Mouse (Mus musculus) midbrain, postnatal 0 days (tissue): ENCODE data around the gene Plaur. TPM values are rescaled to one million over a fixed set of nuclear protein-coding genes. Genes with fewer than 3 reads are reported as not detected.

Experiments used
- ATAC-seq: fragments of 200-750 bp; cut with Nextera tagmentation; 2 replicates; pipeline ENCODE4 v1.8.0; 2017; ENCODE audit warnings: moderate number of reproducible peaks, mild to moderate bottlenecking, moderate TSS enrichment, moderate library complexity; ENCODE audit not compliant: low FRiP score
- DNase-seq: peaks from one replicate; pipeline ENCODE4 v3.0.0-alpha.2; 2015; ENCODE audit warnings: low spot score
- H3K27ac ChIP-seq: fragments of 300-500 bp; sonication (generic); 2 replicates; pipeline ENCODE4 v1.5.1; 2014; ENCODE audit warnings: low read depth, mild to moderate bottlenecking, low read length, mixed read lengths
- H3K27me3 ChIP-seq: fragments of 300-500 bp; sonication (generic); 2 replicates; pipeline ENCODE4 v1.6.1; 2014; ENCODE audit warnings: low read length, control low read depth, mixed read lengths; ENCODE audit not compliant: insufficient read depth
- H3K36me3 ChIP-seq: fragments of 300-500 bp; sonication (generic); 2 replicates; pipeline ENCODE4 v1.6.1; 2014; ENCODE audit warnings: low read length, control low read depth, mixed read lengths; ENCODE audit not compliant: insufficient read depth
- H3K4me1 ChIP-seq: fragments of 300-500 bp; sonication (generic); 2 replicates; pipeline ENCODE4 v1.6.1; 2014; ENCODE audit warnings: mild to moderate bottlenecking, control low read depth, antibody characterized with exemption, low read length, mixed read lengths; ENCODE audit not compliant: insufficient read depth
- H3K4me2 ChIP-seq: fragments of 300-500 bp; sonication (generic); 2 replicates; pipeline ENCODE4 v1.6.1; 2014; ENCODE audit warnings: low read depth, mild to moderate bottlenecking, low read length, mixed read lengths; ENCODE audit not compliant: poor library complexity, severe bottlenecking
- H3K4me3 ChIP-seq: fragments of 300-500 bp; sonication (generic); 2 replicates; pipeline ENCODE4 v1.5.1; 2014; ENCODE audit warnings: low read depth, mild to moderate bottlenecking, low read length, moderate library complexity
- H3K9ac ChIP-seq: fragments of 300-500 bp; sonication (generic); replicated peaks from 2 replicates; pipeline ENCODE4 v1.6.1; 2014; ENCODE audit warnings: mild to moderate bottlenecking, low read length, moderate library complexity, mixed read lengths; ENCODE audit not compliant: poor library complexity, severe bottlenecking
- H3K9me3 ChIP-seq: fragments of 300-500 bp; sonication (generic); 2 replicates; pipeline ENCODE4 v1.6.1; 2016; ENCODE audit warnings: low read length, control low read depth
- CTCF ChIP-seq: IDR thresholded peaks from 2 replicates; pipeline ENCODE4 v1.5.1; 2016; ENCODE audit warnings: antibody characterized with exemption, mild to moderate bottlenecking
- WGBS: fragments of 180-500 bp; shearing (Covaris S2); extraction: QIAGEN DNeasy Blood & Tissue Kit; methylation state at CpG from one replicate; pipeline ENCODE4 v1.1.7; 2014; 5-methylcytosine and 5-hydroxymethylcytosine counted together
- polyA plus RNA-seq: library from polyadenylated mRNA; unstranded; fragments of >200 nt; fragmentation: Nextera tagmentation; extraction: Ambion mirVana; gene quantifications from 2 replicates; pipeline ENCODE4 v1.2.1, GENCODE M21; 2015
- total RNA-seq: library from RNA; depleted of rRNA; stranded (reverse); fragments of >200 nt; gene quantifications from 2 replicates; pipeline ENCODE4 v1.2.3, GENCODE M21; 2014

Plaur gene
- total and polyA plus RNA-seq, 2 experiments from 2014 or later = 1.1 to 3.7 TPM

DNA sequence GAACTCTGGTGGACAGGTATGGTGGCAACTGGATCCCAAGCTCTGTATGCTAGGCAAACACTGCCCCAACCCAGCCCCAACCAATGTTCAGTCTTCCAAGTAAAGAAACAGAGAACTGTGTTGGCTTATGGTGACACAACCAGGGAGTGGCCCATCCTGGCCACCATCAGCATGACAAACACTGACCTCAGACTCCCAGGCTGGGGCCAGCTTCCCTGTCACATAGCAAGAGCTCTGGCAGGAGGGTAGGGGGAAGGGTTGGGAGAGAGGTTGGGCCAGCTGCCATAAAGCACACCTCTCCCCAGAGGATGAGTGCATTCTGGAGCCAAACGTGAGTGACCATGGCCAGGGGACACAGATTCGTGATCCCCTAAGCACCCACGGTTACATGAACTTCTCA is 2.4 kb upstream of the Plaur start:
- Histone ChIP-seq H3K4me1 (no peaks in the 10 kb centered on the region), H3K27ac (no peak overlapping the region), H3K4me2 (no peak overlapping the region), H3K4me3 (no peak overlapping the region), H3K9me3 (no peaks in the 10 kb centered on the region), H3K9ac (no peak overlapping the region), H3K27me3 (0 out of 2 replicates have a peak, but pooled peaks cover 4% of the 10 kb centered on the region), H3K36me3 (no peaks in the 10 kb centered on the region)
- DNase-seq (no peak), ATAC-seq (no peak)
- 68% methylated on average over 3 of the region's 3 CpGs for WGBS
- no peak for TF ChIP-seq CTCF

DNA sequence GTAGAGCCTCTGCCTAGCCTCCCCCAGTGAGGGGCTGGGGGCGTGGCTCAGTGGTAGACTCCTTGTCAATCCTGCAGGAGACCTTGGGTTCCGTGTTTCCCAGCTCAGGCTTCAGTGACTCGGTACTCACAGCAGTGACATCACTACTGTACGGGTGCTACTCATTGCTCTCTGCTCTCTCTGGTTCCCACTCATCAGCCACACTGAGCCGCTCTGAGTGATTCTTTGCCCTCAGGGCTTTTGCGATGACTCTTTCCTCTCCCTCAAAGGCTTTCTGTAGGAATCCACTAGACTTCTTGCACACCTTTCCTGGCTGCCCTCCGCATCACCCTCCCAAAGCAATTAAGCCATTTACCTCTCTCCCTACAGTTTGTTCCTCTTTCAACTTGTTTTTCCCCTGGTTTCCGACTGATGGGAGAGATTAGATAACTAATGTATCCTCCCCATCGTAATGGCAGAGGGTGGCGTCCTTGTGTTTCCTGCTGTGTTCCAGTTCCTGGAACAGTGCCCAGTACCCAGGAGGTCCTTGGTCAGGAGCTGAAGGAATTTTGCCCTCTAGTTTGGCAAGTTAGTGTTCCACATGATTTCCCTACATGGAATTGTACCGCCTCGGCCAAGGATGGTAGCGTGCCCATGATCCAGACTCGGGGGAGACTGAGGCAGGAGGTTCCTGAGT is 770 bp upstream of the Plaur start:
- Histone ChIP-seq H3K9me3 (no peaks in the 10 kb centered on the region), H3K4me1 (no peaks in the 10 kb centered on the region), H3K4me2 (no peak overlapping the region), H3K4me3 (no peak overlapping the region), H3K27me3 (0 out of 2 replicates have a peak, but pooled peaks cover 4% of the 10 kb centered on the region), H3K9ac (no peak overlapping the region), H3K27ac (no peak overlapping the region), H3K36me3 (no peaks in the 10 kb centered on the region)
- WGBS = 71% methylated on average over 14 of the region's 14 CpGs
- DNase-seq = no peak
- no peak for ATAC-seq
- TF ChIP-seq CTCF = no peak

- Histone ChIP-seq H3K27ac (no peak overlapping the region), H3K4me2 (no peak overlapping the region), H3K4me1 (no peaks in the 10 kb centered on the region), H3K36me3 (no peaks in the 10 kb centered on the region), H3K4me3 (no peak overlapping the region), H3K27me3 (0 out of 2 replicates have a peak, but pooled peaks cover 4% of the 10 kb centered on the region), H3K9me3 (no peaks in the 10 kb centered on the region), H3K9ac (no peak overlapping the region)
- no peak for ATAC-seq
- no peak for DNase-seq
- no peak for TF ChIP-seq CTCF
- WGBS = 89% methylated on average over 6 of the region's 6 CpGs
These were observed 4.6 kb downstream of the Plaur start for GRCm38 (mm10) chr7:24466835-24467234.

GRCm38 (mm10) chr7:24467886-24468285 is 5.6 kb downstream of the Plaur start:
- H3K27ac ChIP-seq = no peak overlapping the region
- no peak for ATAC-seq
- H3K36me3 ChIP-seq = no peaks in the 10 kb centered on the region
- no peak overlapping the region for H3K9ac ChIP-seq
- no peak overlapping the region for H3K4me3 ChIP-seq
- WGBS = 72% methylated on average over 5 of the region's 5 CpGs
- DNase-seq = no peak
- no peak for TF ChIP-seq CTCF
- no peaks in the 10 kb centered on the region for H3K4me1 ChIP-seq
- H3K9me3 ChIP-seq = no peaks in the 10 kb centered on the region
- H3K27me3 ChIP-seq = no peaks in the 10 kb centered on the region
- H3K4me2 ChIP-seq = no peak overlapping the region

DNA sequence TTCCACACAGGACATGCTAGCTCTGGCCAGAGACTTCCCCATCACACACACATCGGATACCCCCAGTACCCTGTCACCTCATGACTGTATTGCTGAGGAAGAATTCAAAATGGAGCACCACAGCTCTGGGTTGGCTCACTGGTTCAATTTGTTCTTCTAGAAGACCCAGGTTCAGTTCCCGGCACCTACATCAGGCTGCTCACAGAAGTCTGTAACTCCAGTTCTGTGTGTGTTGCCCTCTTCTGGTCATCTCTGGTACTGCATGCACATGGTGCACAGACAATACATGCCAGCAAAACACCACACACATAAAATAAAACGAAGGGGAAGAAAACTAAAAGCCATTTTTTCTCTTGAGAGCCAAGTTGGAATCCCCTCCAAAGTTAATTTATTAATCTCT is 6.8 kb downstream of the Plaur start:
- Histone ChIP-seq H3K27ac (no peak overlapping the region), H3K4me2 (no peak overlapping the region), H3K4me3 (no peak overlapping the region), H3K4me1 (no peaks in the 10 kb centered on the region), H3K9ac (no peak overlapping the region), H3K27me3 (no peaks in the 10 kb centered on the region), H3K36me3 (no peaks in the 10 kb centered on the region), H3K9me3 (no peaks in the 10 kb centered on the region)
- DNase-seq (no peak), ATAC-seq (no peak)
- TF ChIP-seq CTCF = peak; percentile 57
- WGBS = 83% methylated on average over 3 of the region's 3 CpGs

- no peak overlapping the region for H3K4me2 ChIP-seq
- ATAC-seq (no peak), DNase-seq (no peak)
- no peaks in the 10 kb centered on the region for H3K9me3 ChIP-seq
- no peaks in the 10 kb centered on the region for H3K27me3 ChIP-seq
- no peaks in the 10 kb centered on the region for H3K36me3 ChIP-seq
- no peak overlapping the region for H3K27ac ChIP-seq
- no peaks in the 10 kb centered on the region for H3K4me1 ChIP-seq
- no peak for TF ChIP-seq CTCF
- no peak overlapping the region for H3K4me3 ChIP-seq
- 96% methylated on average over 7 of the region's 7 CpGs for WGBS
- H3K9ac ChIP-seq = no peak overlapping the region
These were observed 8.1 kb downstream of the Plaur start for GRCm38 (mm10) chr7:24470356-24470755.
